Mouse (Mus musculus) stomach, embryonic 16.5 days (tissue): Measurements from ENCODE around the gene Lgmn. TPM values are rescaled to one million over a fixed set of nuclear protein-coding genes. Genes with fewer than 3 reads are reported as not detected.
A peak's percentile ranks its signal among the peaks of the same experiment; 100 is the strongest.

Experiments used
- ATAC-seq: fragments of 200-750 bp; cut with Nextera tagmentation; 2 replicates; pipeline ENCODE4 v1.8.0; 2017; ENCODE audit warnings: moderate number of reproducible peaks, moderate TSS enrichment; ENCODE audit not compliant: insufficient read depth, low FRiP score
- H3K27ac ChIP-seq: fragments of 300-500 bp; sonication (generic); 2 replicates; pipeline ENCODE4 v1.5.1; 2014; ENCODE audit warnings: low read length
- H3K27me3 ChIP-seq: fragments of 300-500 bp; sonication (generic); 2 replicates; pipeline ENCODE4 v1.6.1; 2014; ENCODE audit warnings: low read length, control low read depth, mixed read lengths; ENCODE audit not compliant: control insufficient read depth, insufficient read depth
- H3K36me3 ChIP-seq: fragments of 300-500 bp; sonication (generic); 2 replicates; pipeline ENCODE4 v1.6.1; 2014; ENCODE audit warnings: low read length; ENCODE audit not compliant: control insufficient read depth, insufficient read depth
- H3K4me1 ChIP-seq: fragments of 300-500 bp; sonication (generic); 2 replicates; pipeline ENCODE4 v1.6.1; 2014; ENCODE audit warnings: low read length, control low read depth, mixed read lengths; ENCODE audit not compliant: control insufficient read depth, insufficient read depth
- H3K4me2 ChIP-seq: fragments of 300-500 bp; sonication (generic); 2 replicates; pipeline ENCODE4 v1.6.1; 2014; ENCODE audit warnings: low read depth, low read length, mixed read lengths
- H3K4me3 ChIP-seq: fragments of 300-500 bp; sonication (generic); replicated peaks from 2 replicates; pipeline ENCODE4 v1.5.1; 2014; ENCODE audit warnings: mild to moderate bottlenecking, low read length
- H3K9ac ChIP-seq: fragments of 300-500 bp; sonication (generic); 2 replicates; pipeline ENCODE4 v1.6.1; 2014; ENCODE audit warnings: low read length
- H3K9me3 ChIP-seq: fragments of 300-500 bp; sonication (generic); replicated peaks from 2 replicates; pipeline ENCODE4 v1.6.1; 2016; ENCODE audit warnings: low read length, control low read depth; ENCODE audit not compliant: control insufficient read depth
- WGBS: fragments of 180-500 bp; shearing (Covaris S2); extraction: QIAGEN DNeasy Blood & Tissue Kit; methylation state at CpG from one replicate; pipeline ENCODE4 v1.1.7; 2014; 5-methylcytosine and 5-hydroxymethylcytosine counted together
- polyA plus RNA-seq: library from polyadenylated mRNA; unstranded; fragments of >200 nt; fragmentation: Nextera tagmentation; extraction: Ambion mirVana; gene quantifications from 2 replicates; pipeline ENCODE4 v1.2.1, GENCODE M21; 2015

Gene Lgmn
- polyA plus RNA-seq, 1 experiment from 2014 or later: 86.5 TPM

DNA sequence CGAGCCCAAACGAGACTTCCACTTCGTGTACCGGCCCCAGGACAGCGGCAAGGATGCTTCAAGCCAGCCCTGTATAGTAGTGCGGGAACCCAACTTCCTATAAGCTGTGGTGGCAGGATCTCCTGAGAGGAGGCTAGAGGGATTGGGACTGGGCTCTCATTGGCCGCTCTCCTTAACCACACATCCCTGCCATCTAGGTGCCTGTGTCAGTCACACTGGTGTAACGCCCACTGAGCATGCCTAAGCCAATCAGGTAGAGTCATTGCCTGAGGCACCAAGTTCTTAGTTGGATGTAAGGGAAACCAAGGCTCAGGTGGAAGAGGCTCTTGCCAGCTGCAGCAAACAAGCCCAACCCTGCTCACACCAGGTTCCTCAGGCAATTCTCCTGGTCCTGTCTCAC is 49.6 kb downstream of the Lgmn start:
- no peak for ATAC-seq
- H3K36me3 ChIP-seq: no peaks in the 10 kb centered on the region
- no peak overlapping the region for H3K4me3 ChIP-seq
- 41% methylated on average over 8 of the region's 8 CpGs for WGBS
- no peak overlapping the region for H3K27ac ChIP-seq
- H3K9me3 ChIP-seq: no peaks in the 10 kb centered on the region
- no peaks in the 10 kb centered on the region for H3K4me1 ChIP-seq
- no peaks in the 10 kb centered on the region for H3K27me3 ChIP-seq
- no peak overlapping the region for H3K9ac ChIP-seq
- no peak overlapping the region for H3K4me2 ChIP-seq

- Histone ChIP-seq H3K36me3 (no peaks in the 10 kb centered on the region), H3K27ac (no peak overlapping the region), H3K4me3 (no peak overlapping the region), H3K27me3 (no peaks in the 10 kb centered on the region), H3K9me3 (no peaks in the 10 kb centered on the region), H3K4me2 (no peak overlapping the region), H3K9ac (no peak overlapping the region), H3K4me1 (no peaks in the 10 kb centered on the region)
- peak; percentile 44; the same call in 1 of the 2 replicates for ATAC-seq
- WGBS: 53% methylated on average over 16 of the region's 16 CpGs
Measured at GRCm38 (mm10) chr12:102387219-102387917, 52.2 kb downstream of the Lgmn start.

- Histone ChIP-seq H3K27me3 (no peaks in the 10 kb centered on the region), H3K27ac (no peak overlapping the region), H3K4me1 (no peaks in the 10 kb centered on the region), H3K4me3 (no peak overlapping the region), H3K36me3 (no peaks in the 10 kb centered on the region), H3K9me3 (no peaks in the 10 kb centered on the region), H3K9ac (no peak overlapping the region), H3K4me2 (no peak overlapping the region)
- 0 out of 2 replicates have a peak, but pooled peaks have one; percentile 30 for ATAC-seq
- WGBS: 12% methylated on average over 3 of the region's 3 CpGs
Measured at GRCm38 (mm10) chr12:102384819-102385218, 54.8 kb downstream of the Lgmn start.

DNA sequence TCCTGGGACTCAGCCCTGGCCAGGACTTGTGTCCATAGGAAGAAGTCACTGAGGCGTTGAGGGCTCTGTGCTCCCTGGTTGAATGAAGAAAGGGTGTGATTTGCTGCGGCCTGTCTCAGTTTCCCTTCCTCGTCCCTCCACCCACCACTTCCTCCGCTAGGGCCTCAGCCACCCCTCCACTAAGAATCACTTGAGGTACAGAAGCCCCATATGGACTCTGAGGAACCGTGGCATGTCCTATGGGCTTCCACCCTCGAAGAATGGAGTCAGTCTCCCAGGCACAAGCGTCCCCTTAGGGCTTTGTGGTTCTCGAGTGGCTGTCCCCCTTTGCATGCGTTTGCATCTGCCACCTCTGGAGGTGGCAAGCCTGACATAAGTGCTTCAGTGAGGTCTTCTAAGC is 56.3 kb downstream of the Lgmn start:
- 0 out of 2 replicates have a peak, but pooled peaks cover 4% of the 10 kb centered on the region for H3K36me3 ChIP-seq
- WGBS: 84% methylated on average over 9 of the region's 9 CpGs

DNA sequence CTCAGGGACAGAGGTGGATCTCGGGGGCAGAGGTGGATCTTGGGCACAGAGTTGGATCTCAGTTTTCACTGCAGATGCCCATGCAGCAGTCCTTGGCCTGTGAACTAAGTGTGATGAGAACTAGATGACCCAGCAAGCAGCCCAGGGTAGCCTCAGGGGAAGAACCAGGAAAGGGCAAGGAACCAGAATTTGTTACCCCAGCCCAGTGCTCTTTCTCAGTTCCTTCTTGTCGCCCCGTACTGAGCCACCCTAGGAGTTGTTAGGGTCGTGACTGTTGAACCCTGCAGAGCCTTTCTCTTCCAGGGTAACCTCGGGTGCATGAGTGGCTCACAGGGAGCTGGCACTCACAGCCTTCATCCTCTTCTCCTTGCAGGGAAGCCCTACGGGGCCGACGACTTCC is 57.4 kb downstream of the Lgmn start:
- Histone ChIP-seq H3K4me1 (no peaks in the 10 kb centered on the region), H3K27ac (no peak overlapping the region), H3K27me3 (no peaks in the 10 kb centered on the region), H3K4me2 (no peak overlapping the region), H3K36me3 (0 out of 2 replicates have a peak, but pooled peaks cover 4% of the 10 kb centered on the region), H3K9ac (no peak overlapping the region), H3K9me3 (no peaks in the 10 kb centered on the region), H3K4me3 (no peak overlapping the region)
- WGBS: 84% methylated on average over 8 of the region's 8 CpGs
- no peak for ATAC-seq

More for the DNA sequence above, 56.3 kb downstream of the Lgmn start:
- ATAC-seq: no peak
- Histone ChIP-seq H3K9me3 (no peaks in the 10 kb centered on the region), H3K4me2 (no peak overlapping the region), H3K4me3 (no peak overlapping the region), H3K27me3 (no peaks in the 10 kb centered on the region), H3K27ac (no peak overlapping the region), H3K4me1 (no peaks in the 10 kb centered on the region), H3K9ac (no peak overlapping the region)

DNA sequence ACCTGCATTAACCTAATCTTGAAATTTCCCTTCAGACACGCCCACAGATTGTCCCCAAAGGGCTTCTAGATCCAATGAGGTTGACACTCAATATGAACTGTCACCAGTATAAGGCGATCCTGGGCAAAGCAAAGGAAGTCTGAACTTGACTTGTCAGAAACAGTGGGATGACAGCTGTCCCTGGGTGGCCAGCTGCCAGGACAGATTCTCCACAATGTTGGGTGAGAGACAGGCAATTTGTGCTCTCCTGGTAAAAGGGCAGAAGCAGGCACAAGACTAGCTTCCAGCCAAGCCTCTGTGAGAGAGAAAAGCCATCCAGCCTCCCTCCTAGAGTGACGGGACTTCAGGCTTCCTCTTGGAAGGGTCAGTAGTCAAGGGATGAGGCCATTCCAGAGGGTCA is 67.3 kb downstream of the Lgmn start:
- H3K36me3 ChIP-seq: 0 out of 2 replicates have a peak, but pooled peaks cover 5% of the 10 kb centered on the region
- no peak overlapping the region for H3K4me3 ChIP-seq
- H3K27me3 ChIP-seq: no peaks in the 10 kb centered on the region
- H3K9ac ChIP-seq: no peak overlapping the region
- no peak overlapping the region for H3K27ac ChIP-seq
- H3K4me2 ChIP-seq: no peak overlapping the region
- H3K4me1 ChIP-seq: no peaks in the 10 kb centered on the region
- H3K9me3 ChIP-seq: no peaks in the 10 kb centered on the region
- no peak for ATAC-seq
- 77% methylated on average over 3 of the region's 3 CpGs for WGBS

GRCm38 (mm10) chr12:102370931-102371500 is 68.6 kb downstream of the Lgmn start:
- no peaks in the 10 kb centered on the region for H3K27me3 ChIP-seq
- no peaks in the 10 kb centered on the region for H3K4me1 ChIP-seq
- no peaks in the 10 kb centered on the region for H3K9me3 ChIP-seq
- no peak overlapping the region for H3K9ac ChIP-seq
- no peak overlapping the region for H3K4me3 ChIP-seq
- no peak overlapping the region for H3K4me2 ChIP-seq
- H3K36me3 ChIP-seq: 0 out of 2 replicates have a peak, but pooled peaks cover 5% of the 10 kb centered on the region
- no peak for ATAC-seq
- WGBS: 86% methylated on average over 4 of the region's 4 CpGs
- H3K27ac ChIP-seq: no peak overlapping the region

DNA sequence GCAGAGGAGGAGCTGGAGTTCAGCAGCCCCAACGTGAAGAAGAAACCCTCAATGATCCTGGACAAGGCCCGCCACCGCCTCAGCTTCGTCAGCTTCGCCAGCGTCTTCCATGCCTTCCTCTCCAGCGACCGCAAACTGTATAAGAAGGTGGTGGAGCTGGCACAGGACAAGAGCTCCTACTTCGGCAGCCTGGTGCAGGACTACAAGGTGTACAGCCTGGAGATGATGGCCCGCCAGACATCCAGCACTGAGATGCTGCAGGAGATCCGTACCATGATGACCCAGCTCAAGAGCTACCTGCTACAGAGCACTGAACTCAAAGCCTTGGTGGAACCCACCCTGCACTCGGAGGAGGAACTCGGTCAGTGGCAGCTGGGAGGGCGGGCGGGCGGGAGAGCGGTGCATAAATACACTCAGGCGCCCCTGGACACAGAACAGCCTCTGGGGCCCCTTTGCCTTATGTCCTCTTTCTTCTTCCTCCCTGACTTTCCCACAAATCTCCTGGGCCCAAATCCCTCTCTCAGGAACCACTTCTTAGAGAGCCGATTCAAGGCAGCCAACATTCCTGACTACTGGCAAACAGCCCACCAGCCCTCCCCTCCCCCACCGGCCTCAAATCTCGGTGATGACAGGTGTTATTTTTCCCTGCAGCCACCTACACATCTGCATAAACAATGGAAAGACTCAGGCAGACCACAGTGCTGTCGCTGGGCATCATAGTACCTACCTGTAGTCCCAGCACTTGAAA is 70.0 kb downstream of the Lgmn start:
- no peak for ATAC-seq
- H3K27ac ChIP-seq: no peak overlapping the region
- no peak overlapping the region for H3K9ac ChIP-seq
- WGBS: 66% methylated on average over 22 of the region's 22 CpGs
- no peaks in the 10 kb centered on the region for H3K27me3 ChIP-seq
- no peaks in the 10 kb centered on the region for H3K4me1 ChIP-seq
- H3K9me3 ChIP-seq: no peaks in the 10 kb centered on the region
- H3K36me3 ChIP-seq: 0 out of 2 replicates have a peak, but pooled peaks cover 4% of the 10 kb centered on the region
- no peak overlapping the region for H3K4me2 ChIP-seq
- H3K4me3 ChIP-seq: no peak overlapping the region

DNA sequence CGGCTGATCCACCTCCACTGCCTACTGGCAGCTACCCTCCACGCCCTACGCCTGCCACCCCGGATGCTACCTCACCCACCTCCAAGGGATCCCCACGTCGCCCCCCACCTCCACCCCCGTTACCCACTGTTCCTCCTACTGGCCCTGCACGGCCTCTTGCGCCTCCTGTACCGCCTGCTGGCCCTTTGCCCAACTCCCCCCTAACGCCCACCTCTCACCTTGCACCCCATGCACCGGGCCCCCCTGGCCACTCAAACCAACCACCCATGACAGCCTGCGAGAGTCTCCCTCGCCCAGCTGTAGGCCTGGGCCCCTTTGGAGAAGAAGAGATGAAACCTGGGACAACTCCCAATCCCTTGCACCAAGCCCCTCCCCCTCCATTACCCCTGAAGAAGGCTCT is 71.1 kb downstream of the Lgmn start:
- H3K9ac ChIP-seq: no peak overlapping the region
- no peaks in the 10 kb centered on the region for H3K4me1 ChIP-seq
- 81% methylated on average over 14 of the region's 14 CpGs for WGBS
- no peak overlapping the region for H3K27ac ChIP-seq
- no peaks in the 10 kb centered on the region for H3K27me3 ChIP-seq
- no peak overlapping the region for H3K4me3 ChIP-seq
- H3K4me2 ChIP-seq: no peak overlapping the region
- peak; percentile 42; the same call in 1 of the 2 replicates for ATAC-seq
- no peaks in the 10 kb centered on the region for H3K36me3 ChIP-seq
- H3K9me3 ChIP-seq: no peaks in the 10 kb centered on the region
